Mouse (Mus musculus): ENCODE measurements at regions not wholly inside any gene's neighbourhood (a gene's known extent, or its start where the extent isn't known, plus 50 kb on each side); places are given as distances from the start of the nearest gene placed in this dataset.

DNA sequence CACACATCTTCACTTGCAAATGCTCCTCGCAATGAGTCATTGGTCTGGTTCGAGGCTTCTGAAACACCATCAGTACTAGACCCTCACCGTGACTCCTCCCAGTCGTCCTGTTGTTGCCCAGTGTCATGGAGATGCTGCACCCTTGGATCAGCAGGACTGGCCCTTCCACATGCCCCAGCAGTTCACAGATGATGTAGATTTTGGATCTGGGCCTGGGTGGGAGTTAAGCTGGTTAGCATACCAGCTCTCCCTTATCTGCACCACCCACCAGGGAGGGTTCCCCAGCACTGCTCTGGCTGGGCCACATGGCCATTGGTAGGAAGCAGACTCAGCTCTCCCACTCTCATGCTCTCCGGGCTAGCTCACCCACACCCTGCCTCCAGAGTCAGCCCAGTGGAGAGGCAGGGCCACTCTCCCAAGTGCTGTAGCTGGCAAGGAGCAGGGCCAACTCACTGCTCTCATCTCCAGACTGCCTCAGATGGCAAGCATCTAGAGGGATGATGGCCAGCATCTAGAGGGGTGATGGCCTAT lies 60.8 kb upstream of the Thy1 start:
- DNase-seq, result no peak

DNA sequence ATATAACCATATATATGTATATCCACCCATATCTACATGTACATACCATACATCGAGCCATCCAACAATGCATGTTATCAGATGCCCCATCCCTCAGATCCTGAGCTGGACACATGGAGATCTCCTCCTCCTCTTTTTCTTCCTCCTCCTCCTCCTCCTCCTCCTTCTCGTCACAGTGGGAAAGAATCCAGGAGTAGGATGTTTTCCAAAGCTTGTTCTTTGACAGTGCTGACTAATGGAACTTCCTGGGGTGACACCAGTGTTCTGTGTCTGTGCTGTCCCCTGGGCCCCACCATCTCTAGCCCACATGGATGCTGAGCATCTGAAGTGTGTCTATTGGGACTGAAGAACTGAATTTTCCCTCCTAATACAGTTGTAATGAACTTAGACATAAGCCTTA lies 60.0 kb upstream of the Thy1 start:
- no peak for DNase-seq

DNA sequence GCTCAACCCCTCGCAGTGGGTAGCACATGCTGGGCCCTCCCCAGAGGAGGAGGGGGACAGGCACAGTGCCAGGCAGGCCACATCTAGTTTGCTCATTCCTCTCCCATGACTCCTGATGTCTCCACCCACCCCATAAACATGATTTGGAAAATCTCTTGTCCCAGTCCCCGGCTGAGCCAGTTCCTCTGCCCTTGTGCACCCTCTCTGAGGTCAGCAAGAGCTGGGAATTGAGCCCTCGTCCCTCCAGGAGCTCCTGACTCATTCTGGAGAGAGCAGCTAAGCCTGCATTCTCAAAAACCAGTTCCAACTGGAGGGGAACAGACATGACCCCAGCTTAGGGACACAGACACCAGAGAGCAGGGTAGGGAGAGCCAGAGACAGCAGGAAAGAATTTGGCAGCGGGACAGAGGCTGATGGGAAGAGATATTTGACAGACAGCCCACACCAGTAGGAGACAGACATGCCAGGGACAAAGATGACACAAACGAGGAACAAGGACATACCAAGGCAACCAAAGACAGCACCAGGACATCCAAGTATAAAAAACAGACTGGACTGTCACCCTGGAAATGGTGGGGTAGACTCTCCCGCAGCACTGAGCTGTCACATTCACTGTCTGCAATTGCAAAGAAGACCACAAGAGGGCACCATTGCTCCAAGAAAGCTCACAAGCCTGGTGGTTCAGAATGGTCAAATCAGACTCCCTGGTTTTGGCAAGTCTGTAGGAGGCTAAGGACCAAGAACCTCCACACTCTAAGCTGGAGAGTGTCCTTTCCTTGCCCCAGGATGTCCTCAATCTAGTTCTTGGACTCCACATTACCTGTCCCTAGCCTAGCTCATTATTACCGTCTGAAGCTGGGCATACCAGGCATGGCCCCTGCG lies 58.8 kb upstream of the Thy1 start:
- peak; percentile 93 to 96 for DNase-seq

DNA sequence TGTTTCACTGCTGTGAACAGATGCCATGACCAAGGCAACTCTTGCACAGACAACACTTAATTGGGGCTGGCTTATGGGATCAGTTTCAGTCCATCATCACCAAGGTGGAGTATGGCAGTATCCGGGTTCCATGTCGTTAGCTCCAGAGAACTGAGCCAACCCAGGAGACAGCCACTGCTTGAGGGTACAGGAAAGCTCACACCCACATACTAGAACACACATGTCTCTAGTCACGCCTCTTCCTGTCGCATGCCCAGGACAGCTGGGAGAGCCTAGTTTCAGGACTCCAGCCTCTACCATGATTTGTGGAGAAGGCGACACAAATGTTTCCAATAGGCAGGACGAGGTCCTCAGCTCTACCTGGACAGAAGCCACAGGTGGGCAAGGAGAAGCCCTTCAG lies 55.2 kb upstream of the Thy1 start:
- DNase-seq, result no peak

GRCm38 (mm10) chr9:43988981-43989860 lies 54.0 kb upstream of the Thy1 start:
- peak; percentile 49 for DNase-seq

DNA sequence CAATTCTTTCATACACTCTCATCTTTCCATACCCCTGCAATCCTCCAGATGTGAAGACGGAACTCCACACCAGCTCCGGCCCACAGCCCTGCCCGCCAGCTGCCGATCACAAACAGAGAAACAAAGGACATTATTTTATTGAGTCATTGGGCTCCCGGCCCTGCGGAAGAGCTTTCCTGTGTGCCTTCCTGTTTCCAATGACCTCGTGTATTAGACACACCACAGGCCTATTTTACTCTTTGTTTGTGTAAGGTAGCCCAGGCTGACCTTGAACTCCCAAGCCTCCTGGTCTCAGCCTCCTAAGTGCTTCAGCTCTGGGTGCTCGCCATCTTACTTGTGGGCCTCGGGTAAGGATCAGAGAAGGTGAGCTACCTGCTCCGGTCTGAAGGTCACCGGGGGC lies 53.1 kb upstream of the Thy1 start:
- DNase-seq, result no peak

GRCm38 (mm10) chr9:43993221-43993976 lies 49.8 kb upstream of the Thy1 start:
- no peak for DNase-seq

All from cerebellum, postnatal 10 days (tissue).